Mouse (Mus musculus) liver, embryonic 12.5 days (tissue): ENCODE data around the gene Zeb2. TPM values are rescaled to one million over a fixed set of nuclear protein-coding genes. Genes with fewer than 3 reads are reported as not detected.

Experiments
- ATAC-seq: fragments of 200-750 bp; cut with Nextera tagmentation; 2 replicates; pipeline ENCODE4 v1.8.0; 2017; ENCODE audit warnings: moderate number of reproducible peaks, mild to moderate bottlenecking, moderate library complexity
- H3K27ac ChIP-seq: fragments of 300-500 bp; sonication (generic); 2 replicates; pipeline ENCODE4 v1.5.1; 2016; ENCODE audit warnings: mild to moderate bottlenecking
- H3K27me3 ChIP-seq: fragments of 300-500 bp; sonication (generic); replicated peaks from 2 replicates; pipeline ENCODE4 v1.6.1; 2016; ENCODE audit warnings: mild to moderate bottlenecking, moderate library complexity
- H3K36me3 ChIP-seq: fragments of 300-500 bp; sonication (generic); 2 replicates; pipeline ENCODE4 v1.6.1; 2016; ENCODE audit warnings: mild to moderate bottlenecking, moderate library complexity
- H3K4me1 ChIP-seq: fragments of 300-500 bp; sonication (generic); 2 replicates; pipeline ENCODE4 v1.6.1; 2016
- H3K4me2 ChIP-seq: fragments of 300-500 bp; sonication (generic); 2 replicates; pipeline ENCODE4 v1.6.1; 2016; ENCODE audit warnings: mild to moderate bottlenecking, moderate library complexity
- H3K4me3 ChIP-seq: fragments of 300-500 bp; sonication (generic); 2 replicates; pipeline ENCODE4 v1.5.1; 2016; ENCODE audit warnings: mild to moderate bottlenecking, moderate library complexity
- H3K9ac ChIP-seq: fragments of 300-500 bp; sonication (generic); 2 replicates; pipeline ENCODE4 v1.6.1; 2016; ENCODE audit warnings: mild to moderate bottlenecking, moderate library complexity
- H3K9me3 ChIP-seq: fragments of 300-500 bp; sonication (generic); replicated peaks from 2 replicates; pipeline ENCODE4 v1.6.1; 2016; ENCODE audit warnings: mild to moderate bottlenecking, moderate library complexity
- WGBS: fragments of 180-500 bp; shearing (Covaris S2); methylation state at CpG from one replicate; pipeline ENCODE4 v1.1.7; 2016; ENCODE audit not compliant: insufficient replicate concordance; 5-methylcytosine and 5-hydroxymethylcytosine counted together
- polyA plus RNA-seq: library from polyadenylated mRNA; unstranded; fragments of >200 nt; fragmentation: Nextera tagmentation; extraction: Ambion mirVana; gene quantifications from 2 replicates; pipeline ENCODE4 v1.2.1, GENCODE M21; 2016

Zeb2 gene
- 22.1 and 24.3 TPM in 2 replicates for polyA plus RNA-seq

GRCm38 (mm10) chr2:45117087-45117561 is at the start of gene Zeb2:
Gene Zeb2, minus strand, starts transcription at chr2:45117395.
- Histone ChIP-seq H3K27me3 (no peaks in the 10 kb centered on the region; the same call in 1 of the 2 replicates), H3K4me1 (peaks cover 38% of the 10 kb centered on the region), H3K4me2 (peak within 1 kb of the TSS; percentile 98), H3K9ac (peak within 1 kb of the TSS; percentile 75), H3K27ac (peak within 1 kb of the TSS; percentile 70), H3K36me3 (no peaks in the 10 kb centered on the region), H3K4me3 (peak within 1 kb of the TSS; percentile 68), H3K9me3 (no peaks in the 10 kb centered on the region)
- under 1% methylated on average over 30 of the region's 39 CpGs for WGBS
- peak; percentile 57 for ATAC-seq

GRCm38 (mm10) chr2:45158785-45159184 is 41.6 kb upstream of the Zeb2 start:
- no peak overlapping the region for H3K9ac ChIP-seq
- H3K4me2 ChIP-seq = no peak overlapping the region
- WGBS = 89% methylated on average over 5 of the region's 5 CpGs
- H3K27ac ChIP-seq = no peak overlapping the region
- ATAC-seq = no peak
- H3K36me3 ChIP-seq = no peaks in the 10 kb centered on the region
- H3K4me3 ChIP-seq = no peak overlapping the region
- H3K4me1 ChIP-seq = no peaks in the 10 kb centered on the region
- no peaks in the 10 kb centered on the region for H3K9me3 ChIP-seq
- no peaks in the 10 kb centered on the region for H3K27me3 ChIP-seq

- ATAC-seq = no peak
- H3K27me3 ChIP-seq = no peaks in the 10 kb centered on the region
- no peak overlapping the region for H3K9ac ChIP-seq
- no peak overlapping the region for H3K4me3 ChIP-seq
- no peaks in the 10 kb centered on the region for H3K9me3 ChIP-seq
- no peaks in the 10 kb centered on the region for H3K36me3 ChIP-seq
- no peaks in the 10 kb centered on the region for H3K4me1 ChIP-seq
- no peak overlapping the region for H3K27ac ChIP-seq
- H3K4me2 ChIP-seq = no peak overlapping the region
- WGBS = 53% methylated on average over 8 of the region's 8 CpGs
Observed at GRCm38 (mm10) chr2:45158351-45158782, 41.2 kb upstream of the Zeb2 start.

- Histone ChIP-seq H3K4me3 (no peak overlapping the region), H3K9ac (no peak overlapping the region), H3K4me1 (no peaks in the 10 kb centered on the region), H3K36me3 (no peaks in the 10 kb centered on the region), H3K4me2 (no peak overlapping the region), H3K27ac (no peak overlapping the region), H3K27me3 (no peaks in the 10 kb centered on the region), H3K9me3 (no peaks in the 10 kb centered on the region)
- WGBS = 30% methylated on average over 1 of the region's 1 CpGs
- ATAC-seq = no peak
Observed at GRCm38 (mm10) chr2:45153315-45153714, 36.1 kb upstream of the Zeb2 start.

- Histone ChIP-seq H3K4me2 (no peak overlapping the region), H3K27me3 (no peaks in the 10 kb centered on the region), H3K4me1 (no peaks in the 10 kb centered on the region), H3K9me3 (no peaks in the 10 kb centered on the region), H3K9ac (no peak overlapping the region), H3K27ac (no peak overlapping the region), H3K36me3 (no peaks in the 10 kb centered on the region), H3K4me3 (no peak overlapping the region)
- no peak for ATAC-seq
- 53% methylated on average over 1 of the region's 1 CpGs for WGBS
Observed at GRCm38 (mm10) chr2:45143162-45143561, 26.0 kb upstream of the Zeb2 start.

- Histone ChIP-seq H3K4me1 (peaks cover 6% of the 10 kb centered on the region; the same call in 1 of the 2 replicates), H3K9ac (no peak overlapping the region), H3K9me3 (no peaks in the 10 kb centered on the region), H3K27ac (no peak overlapping the region), H3K4me2 (no peak overlapping the region), H3K27me3 (no peaks in the 10 kb centered on the region), H3K36me3 (no peaks in the 10 kb centered on the region), H3K4me3 (no peak overlapping the region)
- 53% methylated on average over 6 of the region's 6 CpGs for WGBS
- no peak for ATAC-seq
Observed at GRCm38 (mm10) chr2:45138906-45139305, 21.7 kb upstream of the Zeb2 start.

DNA sequence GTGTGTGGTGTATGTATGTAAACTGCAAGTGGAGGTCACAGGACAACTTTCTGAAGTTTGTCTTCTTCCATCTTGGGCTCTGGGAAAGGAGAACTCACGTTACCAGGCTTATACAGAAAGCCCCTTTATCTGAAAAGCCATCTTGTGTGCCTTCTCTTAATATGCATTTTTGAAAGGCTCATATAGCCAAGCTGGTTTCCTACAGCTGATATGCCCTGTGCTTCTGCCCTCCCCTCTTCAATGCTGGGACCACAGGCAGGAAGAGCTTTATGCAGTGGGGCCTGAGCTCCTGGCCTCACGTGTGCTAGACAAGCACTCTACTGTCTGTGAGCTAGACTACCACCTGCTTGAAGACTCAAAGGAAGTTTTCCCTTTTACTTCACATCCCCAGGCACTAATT is 19.6 kb upstream of the Zeb2 start:
- 23% methylated on average over 2 of the region's 2 CpGs for WGBS
- Histone ChIP-seq H3K4me3 (no peak overlapping the region), H3K27ac (no peak overlapping the region), H3K9ac (no peak overlapping the region), H3K4me2 (no peak overlapping the region), H3K36me3 (no peaks in the 10 kb centered on the region), H3K27me3 (no peaks in the 10 kb centered on the region), H3K9me3 (no peaks in the 10 kb centered on the region), H3K4me1 (peaks cover 6% of the 10 kb centered on the region; the same call in 1 of the 2 replicates)
- ATAC-seq = peak; percentile 44

DNA sequence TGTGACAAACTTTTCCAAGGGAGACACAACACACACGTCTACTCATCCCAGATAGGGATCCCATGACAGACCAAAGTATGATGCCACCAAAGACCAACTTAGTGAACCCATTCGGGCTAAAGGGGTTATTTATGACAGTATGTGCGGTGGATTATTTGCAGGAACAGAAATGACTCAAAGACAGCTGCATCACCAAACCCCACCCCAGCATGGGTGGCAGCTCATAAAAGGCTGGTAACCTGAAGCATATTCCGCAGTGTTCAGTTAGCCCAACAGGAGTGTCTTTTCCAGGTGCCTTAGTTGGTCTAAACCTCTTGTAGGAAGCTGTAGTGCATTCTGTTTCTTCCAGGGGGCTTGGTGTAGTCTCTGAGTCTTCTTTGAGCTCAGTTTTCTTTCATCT is 16.0 kb upstream of the Zeb2 start:
- no peak overlapping the region for H3K4me2 ChIP-seq
- no peak overlapping the region for H3K4me3 ChIP-seq
- no peak for ATAC-seq
- 74% methylated on average over 4 of the region's 4 CpGs for WGBS
- H3K36me3 ChIP-seq = no peaks in the 10 kb centered on the region
- no peak overlapping the region for H3K9ac ChIP-seq
- no peak overlapping the region for H3K27ac ChIP-seq
- peaks cover 6% of the 10 kb centered on the region; the same call in 1 of the 2 replicates for H3K4me1 ChIP-seq
- no peaks in the 10 kb centered on the region for H3K9me3 ChIP-seq
- H3K27me3 ChIP-seq = no peaks in the 10 kb centered on the region

GRCm38 (mm10) chr2:45130461-45131156 is 13.4 kb upstream of the Zeb2 start:
- no peak overlapping the region for H3K4me2 ChIP-seq
- no peak overlapping the region for H3K9ac ChIP-seq
- H3K4me1 ChIP-seq = no peaks in the 10 kb centered on the region
- no peaks in the 10 kb centered on the region for H3K27me3 ChIP-seq
- no peak overlapping the region for H3K27ac ChIP-seq
- no peak for ATAC-seq
- H3K9me3 ChIP-seq = no peaks in the 10 kb centered on the region
- no peaks in the 10 kb centered on the region for H3K36me3 ChIP-seq
- WGBS = 72% methylated on average over 4 of the region's 4 CpGs
- H3K4me3 ChIP-seq = no peak overlapping the region

- Histone ChIP-seq H3K36me3 (no peaks in the 10 kb centered on the region), H3K27me3 (no peaks in the 10 kb centered on the region), H3K9ac (no peak overlapping the region), H3K4me2 (no peak overlapping the region), H3K4me3 (no peak overlapping the region), H3K4me1 (no peaks in the 10 kb centered on the region), H3K27ac (no peak overlapping the region), H3K9me3 (no peaks in the 10 kb centered on the region)
- ATAC-seq = no peak
- WGBS = 60% methylated on average over 6 of the region's 6 CpGs
Observed at GRCm38 (mm10) chr2:45129556-45129955, 12.4 kb upstream of the Zeb2 start.

DNA sequence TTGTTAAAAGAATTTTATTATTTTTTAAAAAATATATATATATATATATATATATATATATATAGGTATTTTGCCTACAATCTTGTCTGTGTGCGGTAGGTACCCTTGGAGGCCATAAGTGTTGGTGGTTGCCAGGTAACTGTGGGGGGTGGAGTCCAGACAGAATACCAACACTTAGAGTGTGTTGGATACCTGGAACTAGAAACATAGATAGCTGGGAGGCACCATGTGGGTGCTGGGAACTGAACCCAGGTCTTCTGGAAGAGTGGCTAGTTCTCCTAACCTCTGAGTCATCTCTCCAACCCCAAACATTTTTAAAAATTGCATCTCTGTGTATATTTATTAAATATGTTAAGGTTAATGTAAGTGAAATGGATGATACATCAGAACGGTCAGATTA is 11.5 kb upstream of the Zeb2 start:
- no peak for ATAC-seq
- Histone ChIP-seq H3K27ac (no peak overlapping the region), H3K9ac (no peak overlapping the region), H3K4me3 (no peak overlapping the region), H3K9me3 (no peaks in the 10 kb centered on the region), H3K27me3 (no peaks in the 10 kb centered on the region), H3K4me2 (no peak overlapping the region), H3K36me3 (no peaks in the 10 kb centered on the region), H3K4me1 (no peaks in the 10 kb centered on the region)
- 92% methylated on average over 2 of the region's 2 CpGs for WGBS

GRCm38 (mm10) chr2:45126401-45126800 is 9.2 kb upstream of the Zeb2 start:
- Histone ChIP-seq H3K36me3 (no peaks in the 10 kb centered on the region), H3K9ac (no peak overlapping the region), H3K9me3 (no peaks in the 10 kb centered on the region), H3K27me3 (no peaks in the 10 kb centered on the region), H3K4me3 (no peak overlapping the region), H3K27ac (no peak overlapping the region), H3K4me1 (no peaks in the 10 kb centered on the region), H3K4me2 (no peak overlapping the region)
- ATAC-seq = no peak
- 63% methylated on average over 5 of the region's 5 CpGs for WGBS

- H3K9ac ChIP-seq = no peak overlapping the region
- no peaks in the 10 kb centered on the region for H3K4me1 ChIP-seq
- H3K4me3 ChIP-seq = no peak overlapping the region
- no peaks in the 10 kb centered on the region for H3K36me3 ChIP-seq
- 63% methylated on average over 4 of the region's 4 CpGs for WGBS
- H3K27ac ChIP-seq = no peak overlapping the region
- no peaks in the 10 kb centered on the region for H3K27me3 ChIP-seq
- H3K4me2 ChIP-seq = no peak overlapping the region
- ATAC-seq = no peak
- H3K9me3 ChIP-seq = no peaks in the 10 kb centered on the region
Observed at GRCm38 (mm10) chr2:45125181-45125580, 8.0 kb upstream of the Zeb2 start.
